Mouse (Mus musculus): ENCODE results near the gene Tnfrsf1b.

The Tnfrsf1b gene

GRCm38 (mm10) chr4:145219240-145219985 is 27.3 kb downstream of the Tnfrsf1b start:
- no peak for DNase-seq (ENCODE audit: low spot score)

GRCm38 (mm10) chr4:145217837-145218236 is 28.8 kb downstream of the Tnfrsf1b start:
- DNase-seq (ENCODE audit: low spot score) = no peak

- DNase-seq (ENCODE audit: low spot score) = no peak
These were observed 29.6 kb downstream of the Tnfrsf1b start for GRCm38 (mm10) chr4:145217046-145217445.

GRCm38 (mm10) chr4:145215396-145215795 is 31.3 kb downstream of the Tnfrsf1b start:
- no peak for DNase-seq (ENCODE audit: low spot score)

- no peak for DNase-seq (ENCODE audit: low spot score)
These were observed 31.9 kb downstream of the Tnfrsf1b start for GRCm38 (mm10) chr4:145214786-145215174.

GRCm38 (mm10) chr4:145213999-145214785 is 32.5 kb downstream of the Tnfrsf1b start:
- DNase-seq (ENCODE audit: low spot score) = peak; percentile 68

GRCm38 (mm10) chr4:145211076-145211475 is 35.6 kb downstream of the Tnfrsf1b start:
- no peak for DNase-seq (ENCODE audit: low spot score)

GRCm38 (mm10) chr4:145210564-145210963 is 36.1 kb downstream of the Tnfrsf1b start:
- DNase-seq (ENCODE audit: low spot score) = no peak

GRCm38 (mm10) chr4:145209690-145210088 is 37.0 kb downstream of the Tnfrsf1b start:
- DNase-seq (ENCODE audit: low spot score) = no peak

GRCm38 (mm10) chr4:145209076-145209689 is 37.5 kb downstream of the Tnfrsf1b start:
- no peak for DNase-seq (ENCODE audit: low spot score)

GRCm38 (mm10) chr4:145207718-145208371 is 38.8 kb downstream of the Tnfrsf1b start:
- DNase-seq (ENCODE audit: low spot score) = no peak

- no peak for DNase-seq (ENCODE audit: low spot score)
These were observed 41.9 kb downstream of the Tnfrsf1b start for GRCm38 (mm10) chr4:145204779-145205178.

GRCm38 (mm10) chr4:145203305-145203704 is 43.4 kb downstream of the Tnfrsf1b start:
- DNase-seq (ENCODE audit: low spot score) = no peak

- no peak for DNase-seq (ENCODE audit: low spot score)
These were observed 45.2 kb downstream of the Tnfrsf1b start for GRCm38 (mm10) chr4:145201424-145201823.

GRCm38 (mm10) chr4:145199982-145200699 is 46.5 kb downstream of the Tnfrsf1b start:
- peak; percentile 57 for DNase-seq (ENCODE audit: low spot score)

GRCm38 (mm10) chr4:145196586-145196985 is 50.1 kb downstream of the Tnfrsf1b start:
- DNase-seq (ENCODE audit: low spot score) = no peak

GRCm38 (mm10) chr4:145195172-145195571 is 51.5 kb downstream of the Tnfrsf1b start:
- DNase-seq (ENCODE audit: low spot score) = no peak

- peak; percentile 85 for DNase-seq (ENCODE audit: low spot score)
These were observed 52.0 kb downstream of the Tnfrsf1b start, which contains the start of gene Vps13d for GRCm38 (mm10) chr4:145194559-145195162. Gene Vps13d (minus strand): TSS chr4:145195005.

GRCm38 (mm10) chr4:145193991-145194511 is 52.6 kb downstream of the Tnfrsf1b start:
- DNase-seq (ENCODE audit: low spot score) = peak; percentile 32

GRCm38 (mm10) chr4:145193406-145193805 is 53.3 kb downstream of the Tnfrsf1b start:
- DNase-seq (ENCODE audit: low spot score) = no peak

- DNase-seq (ENCODE audit: low spot score) = no peak
These were observed 54.0 kb downstream of the Tnfrsf1b start for GRCm38 (mm10) chr4:145192686-145193085.

All from yolk sac, embryonic 10.5 days (tissue).